Mouse (Mus musculus) embryonic facial prominence, embryonic 11.5 days (tissue): ENCODE measurements around the gene Zfp385a. TPM values are rescaled to one million over a fixed set of nuclear protein-coding genes. Genes with fewer than 3 reads are reported as not detected.

Source experiments
- ATAC-seq: fragments of 200-750 bp; cut with Nextera tagmentation; replicated peaks from 2 replicates; pipeline ENCODE4 v1.8.0; 2017; ENCODE audit warnings: low read depth; ENCODE audit not compliant: insufficient number of reproducible peaks, low FRiP score, low TSS enrichment
- DNase-seq: peaks from one replicate; pipeline ENCODE4 v3.0.0-alpha.2; 2015; ENCODE audit warnings: low spot score
- H3K27ac ChIP-seq: fragments of 300-500 bp; sonication (generic); replicated peaks from 2 replicates; pipeline ENCODE4 v1.5.1; 2014; ENCODE audit warnings: mild to moderate bottlenecking, low read depth, low read length, control low read depth
- H3K27me3 ChIP-seq: fragments of 300-500 bp; sonication (generic); 2 replicates; pipeline ENCODE4 v1.6.1; 2014; ENCODE audit warnings: mild to moderate bottlenecking, low read length, moderate library complexity, mixed read lengths; ENCODE audit not compliant: control insufficient read depth, insufficient read depth
- H3K36me3 ChIP-seq: fragments of 300-500 bp; sonication (generic); replicated peaks from 2 replicates; pipeline ENCODE4 v1.6.1; 2014; ENCODE audit warnings: low read depth, mild to moderate bottlenecking, low read length, moderate library complexity, mixed read lengths; ENCODE audit not compliant: control insufficient read depth, insufficient read depth
- H3K4me1 ChIP-seq: fragments of 300-500 bp; sonication (generic); 2 replicates; pipeline ENCODE4 v1.6.1; 2014; ENCODE audit warnings: low read length, mixed read lengths; ENCODE audit not compliant: control insufficient read depth, insufficient read depth
- H3K4me2 ChIP-seq: fragments of 300-500 bp; sonication (generic); 2 replicates; pipeline ENCODE4 v1.6.1; 2014; ENCODE audit warnings: low read depth, mild to moderate bottlenecking, control low read depth, low read length, moderate library complexity
- H3K4me3 ChIP-seq: fragments of 300-500 bp; sonication (generic); 2 replicates; pipeline ENCODE4 v1.5.1; 2014; ENCODE audit warnings: low read depth, low read length, control low read depth
- H3K9ac ChIP-seq: fragments of 300-500 bp; sonication (generic); replicated peaks from 2 replicates; pipeline ENCODE4 v1.6.1; 2014; ENCODE audit warnings: mild to moderate bottlenecking, control low read depth, low read length
- H3K9me3 ChIP-seq: fragments of 300-500 bp; sonication (generic); replicated peaks from 2 replicates; pipeline ENCODE4 v1.6.1; 2016; ENCODE audit warnings: mild to moderate bottlenecking, low read length, inconsistent platforms, mixed read lengths; ENCODE audit not compliant: control insufficient read depth
- WGBS: fragments of 180-500 bp; shearing (Covaris S2); extraction: QIAGEN DNeasy Blood & Tissue Kit; methylation state at CpG from one replicate; pipeline ENCODE4 v1.1.7; 2014; 5-methylcytosine and 5-hydroxymethylcytosine counted together
- polyA plus RNA-seq: library from polyadenylated mRNA; unstranded; fragments of >200 nt; fragmentation: Nextera tagmentation; extraction: Ambion mirVana; gene quantifications from 2 replicates; pipeline ENCODE4 v1.2.1, GENCODE M21; 2014

Zfp385a gene
- polyA plus RNA-seq, 1 experiment from 2014 or later, result 12.2 TPM

DNA sequence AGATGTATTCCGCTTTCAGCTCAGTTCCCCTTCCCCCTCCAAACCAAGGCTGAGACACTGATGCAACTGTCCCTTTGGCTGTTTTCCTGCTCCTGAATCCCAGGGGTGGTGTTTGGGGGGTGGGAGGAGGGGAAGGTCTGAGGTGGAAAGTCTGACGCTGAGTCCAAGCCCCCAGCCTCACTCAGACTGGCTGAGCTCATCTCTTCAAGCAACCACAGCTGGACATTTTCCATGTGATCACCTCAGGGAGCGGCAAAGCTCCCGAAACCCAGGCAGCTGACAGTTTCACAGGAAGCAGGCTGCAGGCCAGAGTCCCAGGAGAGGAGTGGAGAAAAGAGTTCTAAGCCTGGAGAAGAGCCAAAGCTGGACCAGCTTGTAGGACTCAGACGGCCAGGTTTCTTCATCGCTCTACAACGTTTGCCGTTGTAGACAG lies 37.0 kb upstream of the Zfp385a start:
- DNase-seq (peak; percentile 12), ATAC-seq (0 out of 2 replicates have a peak, but pooled peaks have one; percentile 41)
- H3K4me2 ChIP-seq, result no peak overlapping the region
- no peaks in the 10 kb centered on the region for H3K27me3 ChIP-seq
- no peaks in the 10 kb centered on the region for H3K4me1 ChIP-seq
- H3K9ac ChIP-seq, result no peak overlapping the region
- 66% methylated on average over 8 of the region's 8 CpGs for WGBS
- no peaks in the 10 kb centered on the region for H3K36me3 ChIP-seq
- no peak overlapping the region for H3K4me3 ChIP-seq
- no peak overlapping the region for H3K27ac ChIP-seq
- H3K9me3 ChIP-seq, result no peaks in the 10 kb centered on the region

DNA sequence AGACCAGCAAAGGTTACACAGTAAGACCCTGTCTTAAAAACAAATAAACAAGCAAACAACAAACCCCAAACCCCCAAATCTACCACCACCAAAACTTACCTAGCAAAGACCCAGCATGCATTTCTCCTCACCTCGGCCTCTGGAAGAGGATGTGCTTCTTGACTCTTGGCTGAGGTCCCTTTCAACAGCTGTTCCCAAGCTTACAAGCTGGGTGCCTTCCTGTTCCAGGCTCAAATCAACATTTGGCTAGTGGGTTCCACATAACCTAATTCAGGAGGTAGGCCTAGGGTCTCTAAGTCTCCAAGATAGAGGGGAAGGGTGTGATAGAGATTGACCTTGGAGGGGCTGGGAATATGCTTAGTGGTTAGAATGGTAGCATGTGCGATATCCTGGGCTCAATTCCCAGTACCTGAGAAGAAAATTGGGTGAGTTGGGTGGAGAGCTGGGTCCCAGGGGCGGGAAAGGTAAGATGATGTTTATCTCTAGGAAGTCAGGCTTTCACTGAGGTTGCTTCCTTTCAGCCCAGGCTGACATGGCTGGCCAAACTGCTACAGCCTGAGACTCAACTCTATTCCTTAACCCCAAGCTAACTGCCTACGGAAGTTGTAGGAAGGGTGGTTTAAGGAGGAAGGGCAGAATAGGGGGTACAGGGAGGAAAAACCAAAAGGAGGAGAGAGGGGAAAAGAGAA lies 35.4 kb upstream of the Zfp385a start:
- Histone ChIP-seq H3K27ac (no peak overlapping the region), H3K36me3 (no peaks in the 10 kb centered on the region), H3K9me3 (no peaks in the 10 kb centered on the region), H3K9ac (no peak overlapping the region), H3K4me2 (no peak overlapping the region), H3K27me3 (no peaks in the 10 kb centered on the region), H3K4me3 (no peak overlapping the region), H3K4me1 (no peaks in the 10 kb centered on the region)
- no peak for ATAC-seq
- no peak for DNase-seq
- WGBS, result 83% methylated on average over 4 of the region's 4 CpGs

GRCm38 (mm10) chr15:103372461-103372860 lies 32.6 kb upstream of the Zfp385a start:
- H3K9me3 ChIP-seq, result no peaks in the 10 kb centered on the region
- H3K4me1 ChIP-seq, result 0 out of 2 replicates have a peak, but pooled peaks cover 3% of the 10 kb centered on the region
- no peak for DNase-seq
- no peaks in the 10 kb centered on the region for H3K27me3 ChIP-seq
- H3K4me3 ChIP-seq, result no peak overlapping the region
- H3K9ac ChIP-seq, result no peak overlapping the region
- H3K36me3 ChIP-seq, result no peaks in the 10 kb centered on the region
- H3K27ac ChIP-seq, result no peak overlapping the region
- no peak for ATAC-seq
- H3K4me2 ChIP-seq, result no peak overlapping the region

- no peak for ATAC-seq
Observed at GRCm38 (mm10) chr15:103371741-103372140, 31.8 kb upstream of the Zfp385a start.

GRCm38 (mm10) chr15:103371208-103371607 lies 31.3 kb upstream of the Zfp385a start:
- H3K4me3 ChIP-seq, result no peak overlapping the region
- no peaks in the 10 kb centered on the region for H3K27me3 ChIP-seq
- H3K9ac ChIP-seq, result no peak overlapping the region
- H3K27ac ChIP-seq, result no peak overlapping the region
- no peak overlapping the region for H3K4me2 ChIP-seq
- peaks cover 7% of the 10 kb centered on the region; the same call in 1 of the 2 replicates for H3K4me1 ChIP-seq
- no peak for ATAC-seq
- H3K36me3 ChIP-seq, result no peaks in the 10 kb centered on the region
- no peaks in the 10 kb centered on the region for H3K9me3 ChIP-seq
- 17% methylated on average over 2 of the region's 2 CpGs for WGBS
- DNase-seq, result peak; percentile 39

More at GRCm38 (mm10) chr15:103371741-103372140, 31.8 kb upstream of the Zfp385a start:
- Histone ChIP-seq H3K27me3 (no peaks in the 10 kb centered on the region), H3K4me3 (no peak overlapping the region), H3K9ac (no peak overlapping the region), H3K4me2 (no peak overlapping the region), H3K9me3 (no peaks in the 10 kb centered on the region), H3K36me3 (no peaks in the 10 kb centered on the region), H3K4me1 (peaks cover 7% of the 10 kb centered on the region; the same call in 1 of the 2 replicates), H3K27ac (no peak overlapping the region)
- WGBS, result 59% methylated on average over 1 of the region's 1 CpGs
- DNase-seq, result no peak

- ATAC-seq, result no peak
- Histone ChIP-seq H3K4me3 (no peak overlapping the region), H3K27ac (no peak overlapping the region), H3K36me3 (no peaks in the 10 kb centered on the region), H3K9ac (no peak overlapping the region), H3K27me3 (no peaks in the 10 kb centered on the region), H3K9me3 (no peaks in the 10 kb centered on the region), H3K4me1 (peaks cover 7% of the 10 kb centered on the region; the same call in 1 of the 2 replicates), H3K4me2 (no peak overlapping the region)
- 46% methylated on average over 4 of the region's 4 CpGs for WGBS
- no peak for DNase-seq
Observed at GRCm38 (mm10) chr15:103370462-103370861, 30.6 kb upstream of the Zfp385a start.

- no peaks in the 10 kb centered on the region for H3K36me3 ChIP-seq
- WGBS, result 79% methylated on average over 1 of the region's 1 CpGs
- no peak overlapping the region for H3K27ac ChIP-seq
- H3K9ac ChIP-seq, result no peak overlapping the region
- DNase-seq (no peak), ATAC-seq (no peak)
- no peak overlapping the region for H3K4me3 ChIP-seq
- H3K9me3 ChIP-seq, result no peaks in the 10 kb centered on the region
- no peaks in the 10 kb centered on the region for H3K27me3 ChIP-seq
- H3K4me1 ChIP-seq, result peaks cover 7% of the 10 kb centered on the region; the same call in 1 of the 2 replicates
- H3K4me2 ChIP-seq, result no peak overlapping the region
Observed at GRCm38 (mm10) chr15:103369123-103369522, 29.2 kb upstream of the Zfp385a start.

DNA sequence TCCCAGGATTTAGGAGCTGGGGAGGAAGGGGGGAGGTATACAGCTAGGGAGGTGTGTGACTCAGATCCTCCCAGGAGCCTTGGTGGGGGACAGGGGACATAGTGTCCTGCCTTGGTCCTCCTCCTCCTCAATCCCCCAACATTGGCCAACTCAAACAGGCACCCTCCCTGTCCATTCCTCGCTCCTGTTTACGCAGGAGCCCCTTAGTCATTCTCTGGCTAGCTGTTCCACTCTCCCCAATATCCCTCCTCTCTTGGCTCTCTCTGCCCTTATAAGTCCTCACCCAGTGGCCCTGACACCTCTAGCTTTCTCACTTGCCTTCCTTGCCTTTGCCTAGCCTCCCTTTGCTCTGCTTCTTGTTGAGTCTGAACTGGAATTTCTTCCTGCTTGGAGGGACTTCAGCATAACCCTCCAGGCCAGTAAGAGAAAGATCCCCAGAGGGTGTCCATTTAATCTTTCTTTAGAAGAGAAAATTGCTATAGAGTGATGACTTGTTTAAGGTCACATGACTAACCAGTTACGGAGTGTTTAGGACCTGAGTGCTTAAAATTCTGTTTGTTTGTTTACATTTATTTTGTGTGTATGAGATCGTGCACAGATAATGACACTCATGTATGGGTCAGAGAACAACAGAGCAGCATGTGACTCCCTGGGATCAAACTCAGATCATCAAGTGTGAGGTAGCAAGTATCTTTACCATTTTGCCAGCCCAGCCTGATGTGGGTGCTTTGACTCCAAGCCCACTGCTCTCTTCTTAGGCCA lies 28.5 kb upstream of the Zfp385a start:
- WGBS, result 74% methylated on average over 4 of the region's 4 CpGs
- Histone ChIP-seq H3K27me3 (no peaks in the 10 kb centered on the region), H3K4me2 (no peak overlapping the region), H3K9ac (no peak overlapping the region), H3K4me3 (no peak overlapping the region), H3K36me3 (no peaks in the 10 kb centered on the region), H3K4me1 (peaks cover 7% of the 10 kb centered on the region; the same call in 1 of the 2 replicates), H3K27ac (no peak overlapping the region), H3K9me3 (no peaks in the 10 kb centered on the region)
- no peak for ATAC-seq
- no peak for DNase-seq
